Comparison of ENCODE assay signal across 8 mouse cellular contexts in genomic region chr5:52113851-52114731, GRCm38 (mm10).
DNase-seq lines count a peak whose midpoint lies in the region; ATAC-seq and TF ChIP-seq lines count a peak whose summit lies in the region.

No protein-coding gene starts in this region.

- peak; percentile 15 for DNase-seq in thymus, postnatal 4 days
- no peak for DNase-seq in thymus, adult 2 months
- DNase-seq in embryo, embryonic 10.5 days (ENCODE audit: low spot score), result peak; percentile 56
- DNase-seq in kidney, postnatal 14 days, result peak; percentile 32
- DNase-seq in lung, postnatal 10 days, result peak; percentile 17
- peak; percentile 8 for DNase-seq in splenic B cell, adult 2 months (ENCODE audit: low read depth, low spot score)
- DNase-seq in c-Kit-positive CD71-positive TER-119-positive erythroid progenitor cells, embryonic 14.5 days (ENCODE audit: low spot score), result no peak

- H3K27me3 ChIP-seq in thymus, adult 2 months (ENCODE audit: control insufficient read depth, insufficient read depth, low read length), result peaks cover 25% of the 10 kb centered on the region
- peaks cover 27% of the 10 kb centered on the region for H3K27me3 ChIP-seq in heart, embryonic 15.5 days
- peaks cover 2% of the 10 kb centered on the region; the same call in 1 of the 2 replicates for H3K27me3 ChIP-seq in splenic B cell, adult 2 months (ENCODE audit: control insufficient read depth, insufficient read depth, low read length, poor library complexity, severe bottlenecking)

- no peaks in the 10 kb centered on the region for H3K36me3 ChIP-seq in thymus, adult 2 months (ENCODE audit: control insufficient read depth, insufficient read depth, low read length)
- H3K36me3 ChIP-seq in heart, embryonic 15.5 days, result no peaks in the 10 kb centered on the region
- H3K36me3 ChIP-seq in splenic B cell, adult 2 months (ENCODE audit: control insufficient read depth, insufficient read depth, low read length, poor library complexity, severe bottlenecking), result no peaks in the 10 kb centered on the region

- H3K9ac ChIP-seq in heart, embryonic 15.5 days, result peak overlapping the region; percentile 62

- TF ChIP-seq CTCF in thymus, adult 2 months (IDR thresholded peaks at IDR 0.05; ENCODE audit: borderline replicate concordance, control insufficient read depth, extremely low read depth, insufficient read depth, low read length, poor library complexity), result no peak

- ATAC-seq in heart, embryonic 15.5 days (replicated peaks; ENCODE audit: insufficient number of reproducible peaks, insufficient read depth, low FRiP score, low read depth), result peak; percentile 50

- TF ChIP-seq POLR2A in thymus, adult 2 months (IDR thresholded peaks at IDR 0.05; ENCODE audit: control insufficient read depth, extremely low read depth, insufficient read depth, low read length, poor library complexity), result no peak

- H3K27ac ChIP-seq in thymus, adult 2 months (ENCODE audit: control insufficient read depth, insufficient read depth, low read length), result no peak overlapping the region
- 0 out of 2 replicates have a peak overlapping the region, but pooled peaks have one; percentile 25 for H3K27ac ChIP-seq in heart, embryonic 15.5 days

- WGBS in thymus, adult 2 months, result under 1% methylated on average over 54 of the region's 54 CpGs
- under 1% methylated on average over 50 of the region's 54 CpGs for WGBS in heart, embryonic 15.5 days

- peak overlapping the region; percentile 99 for H3K4me2 ChIP-seq in heart, embryonic 15.5 days

- H3K9me3 ChIP-seq in heart, embryonic 15.5 days (replicated peaks), result no peaks in the 10 kb centered on the region

- peaks cover 10% of the 10 kb centered on the region; the same call in 1 of the 2 replicates for H3K4me1 ChIP-seq in thymus, adult 2 months (replicated peaks; ENCODE audit: control insufficient read depth, insufficient read depth, low read length)
- peaks cover 35% of the 10 kb centered on the region for H3K4me1 ChIP-seq in heart, embryonic 15.5 days (replicated peaks)

- H3K4me3 ChIP-seq in thymus, adult 2 months (ENCODE audit: control insufficient read depth, insufficient read depth, low read length), result no peak overlapping the region
- peak overlapping the region; percentile 87 for H3K4me3 ChIP-seq in heart, embryonic 15.5 days

Comparison
In these comparisons a context has a peak if more than half of its experiments do, and no peak if none do; other contexts are left out.
1. DNase-seq: peak in thymus, postnatal 4 days (single experiment), embryo, embryonic 10.5 days (single experiment), kidney, postnatal 14 days (single experiment), lung, postnatal 10 days (single experiment) and splenic B cell, adult 2 months (single experiment); none in thymus, adult 2 months (single experiment) and c-Kit-positive CD71-positive TER-119-positive erythroid progenitor cells, embryonic 14.5 days (single experiment).